Mouse (Mus musculus): ENCODE data around the gene Ranbp3.

Ranbp3 gene

GRCm38 (mm10) chr17:56723419-56724161, 50.5 kb downstream of the Ranbp3 start:
- in situ Hi-C loops (cut with MboI, MseI) = no loop called here

GRCm38 (mm10) chr17:56727029-56727649, 54.0 kb downstream of the Ranbp3 start:
- in situ Hi-C loops (cut with MboI, MseI) = no loop called here

GRCm38 (mm10) chr17:56727659-56728058, 54.6 kb downstream of the Ranbp3 start:
- in situ Hi-C loops (cut with MboI, MseI) = no loop called here

GRCm38 (mm10) chr17:56728117-56728516, 55.0 kb downstream of the Ranbp3 start:
- in situ Hi-C loops (cut with MboI, MseI) = no loop called here

- in situ Hi-C loops (cut with MboI, MseI) = no loop called here
Observed at GRCm38 (mm10) chr17:56729151-56729550, 56.1 kb downstream of the Ranbp3 start.

- in situ Hi-C loops (cut with MboI, MseI) = no loop called here
Observed at GRCm38 (mm10) chr17:56729656-56730055, 56.6 kb downstream of the Ranbp3 start.

- in situ Hi-C loops (cut with MboI, MseI) = no loop called here
Observed at GRCm38 (mm10) chr17:56736534-56736933, 63.4 kb downstream of the Ranbp3 start.

- in situ Hi-C loops (cut with MboI, MseI) = no loop called here
Observed at GRCm38 (mm10) chr17:56738221-56738620, 65.1 kb downstream of the Ranbp3 start.

- in situ Hi-C loops (cut with MboI, MseI) = no loop called here
Observed at GRCm38 (mm10) chr17:56740118-56740787, 67.2 kb downstream of the Ranbp3 start.

GRCm38 (mm10) chr17:56740788-56741160, 67.7 kb downstream of the Ranbp3 start:
- in situ Hi-C loops (cut with MboI, MseI) = no loop called here

- in situ Hi-C loops (cut with MboI, MseI) = no loop called here
Observed at GRCm38 (mm10) chr17:56744173-56744572, 71.1 kb downstream of the Ranbp3 start.

- in situ Hi-C loops (cut with MboI, MseI) = no loop called here
Observed at GRCm38 (mm10) chr17:56751404-56752072, 78.4 kb downstream of the Ranbp3 start.

- in situ Hi-C loops (cut with MboI, MseI) = no loop called here
Observed at GRCm38 (mm10) chr17:56753452-56753851, 80.4 kb downstream of the Ranbp3 start.

GRCm38 (mm10) chr17:56754271-56755185, 81.4 kb downstream of the Ranbp3 start:
- in situ Hi-C loops (cut with MboI, MseI) = no loop called here

- in situ Hi-C loops (cut with MboI, MseI) = no loop called here
Observed at GRCm38 (mm10) chr17:56756703-56757399, 83.8 kb downstream of the Ranbp3 start.

- in situ Hi-C loops (cut with MboI, MseI) = no loop called here
Observed at GRCm38 (mm10) chr17:56757416-56758123, 84.5 kb downstream of the Ranbp3 start, which contains the start of gene Nrtn. Nrtn (minus strand) TSS chr17:56757530.

- in situ Hi-C loops (cut with MboI, MseI) = no loop called here
Observed at GRCm38 (mm10) chr17:56758132-56758531, 85.0 kb downstream of the Ranbp3 start.

GRCm38 (mm10) chr17:56759261-56759660, 86.2 kb downstream of the Ranbp3 start:
- in situ Hi-C loops (cut with MboI, MseI) = no loop called here

GRCm38 (mm10) chr17:56761077-56761476, 88.0 kb downstream of the Ranbp3 start:
- in situ Hi-C loops (cut with MboI, MseI) = loop anchor here (5.0 kb wide), 1 partner anchor 44 kb away; the partner anchor contains the start of genes Ndufa11 and Vmac

All from T-helper 2 cell (primary cell).